Mouse (Mus musculus): ENCODE results near the gene Six3.

Six3 gene

DNA sequence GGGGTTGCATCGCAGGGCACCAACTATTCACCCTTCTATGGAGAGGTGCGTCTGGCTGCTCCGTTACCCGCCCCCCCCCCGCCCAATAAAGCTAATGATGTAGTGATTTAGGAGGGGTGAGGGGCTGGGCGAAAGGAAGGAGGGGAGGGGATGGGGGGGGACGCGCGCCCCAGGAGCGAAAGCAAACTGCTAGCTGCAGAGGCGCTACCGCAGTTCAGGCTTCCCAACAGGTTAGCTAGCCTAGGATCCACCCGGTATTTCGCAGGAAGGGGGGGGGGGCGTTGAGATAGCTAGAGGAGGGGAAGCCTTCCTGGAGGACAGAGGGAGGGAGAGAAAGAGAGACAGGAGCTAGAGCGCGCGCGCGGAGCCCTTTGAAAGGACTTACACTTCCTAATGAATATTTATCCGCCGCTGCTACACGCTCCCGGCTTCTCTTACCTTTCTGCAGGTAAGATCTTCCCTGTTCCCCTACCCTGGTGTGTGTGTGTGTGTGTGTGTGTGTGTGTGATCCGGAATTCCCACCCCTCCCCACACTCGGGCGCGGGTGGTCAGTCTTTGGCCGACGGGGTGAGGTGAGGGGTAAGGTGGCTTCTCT is at the start of gene Six3:
Six3 (plus strand) TSS at position 343 of the 595 bp plus-strand sequence.
- CTCF ChIA-PET, result interaction anchor here in 2 of 4 experiments (0.6 to 1.0 kb wide), 2 partner anchors 12 to 261 kb away, joined by 3 read pairs; no protein-coding TSS in a partner anchor
- POLR2A ChIA-PET, result interaction anchor here in 2 of 4 experiments (0.7 to 1.4 kb wide), 3 partner anchors 10 to 544 kb away, joined by 3 read pairs; no protein-coding TSS in a partner anchor

DNA sequence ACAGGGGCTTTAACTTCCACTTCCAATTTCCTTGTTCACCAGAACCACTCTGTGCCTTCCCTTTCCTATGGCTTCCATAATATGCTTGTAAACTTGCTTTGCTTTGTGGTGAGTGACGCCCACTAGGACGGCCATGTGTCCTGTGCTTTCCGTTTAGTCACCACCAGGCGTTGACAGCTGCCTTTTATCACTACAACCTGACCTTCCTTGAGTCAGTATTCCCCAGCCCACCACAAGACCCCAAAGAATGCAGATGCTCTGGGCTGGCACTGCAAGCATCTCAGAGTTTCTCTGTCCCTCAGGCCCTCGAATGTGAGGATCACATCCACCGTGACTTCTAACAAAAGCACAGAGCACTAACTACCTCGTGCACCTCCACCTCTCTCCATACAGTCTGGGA is 49.3 kb upstream of the Six3 start:
- CTCF ChIA-PET, result interaction anchor here in 2 of 4 experiments (0.6 to 0.7 kb wide), 3 partner anchors 20 to 94 kb away, joined by 4 to 7 read pairs (median 6); no protein-coding TSS in a partner anchor
- POLR2A ChIA-PET, result interaction anchor here in 2 of 4 experiments (0.7 kb wide), 2 partner anchors 474 to 1385 kb away, joined by 4 to 5 read pairs; partner anchors contain the start of gene Camkmt (in 1 of the 2)

DNA sequence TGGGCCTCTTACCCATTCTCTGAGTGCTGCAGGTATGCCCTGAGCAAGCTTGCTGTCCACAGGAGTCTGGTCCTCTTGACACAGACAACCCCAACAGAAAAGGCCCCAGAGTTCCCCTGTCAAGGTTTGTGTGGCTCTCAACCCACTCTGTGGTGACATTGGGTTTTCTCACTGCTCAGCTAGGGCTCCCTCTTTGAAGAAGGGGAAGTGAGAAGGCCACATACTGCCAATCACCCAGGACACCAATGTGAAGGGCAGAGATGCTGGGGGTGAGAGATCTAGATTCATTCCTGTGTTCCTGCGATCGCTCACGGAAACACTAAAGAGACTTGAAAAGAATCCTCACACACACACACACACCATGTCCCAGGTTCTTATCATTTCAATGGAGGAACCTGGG is 39.4 kb upstream of the Six3 start:
- POLR2A ChIA-PET, result interaction anchor here in 1 of 4 experiments (1.1 kb wide), 1 partner anchor 89 kb away, joined by 6 read pairs; no protein-coding TSS in a partner anchor
- CTCF ChIA-PET, result no interaction called here

DNA sequence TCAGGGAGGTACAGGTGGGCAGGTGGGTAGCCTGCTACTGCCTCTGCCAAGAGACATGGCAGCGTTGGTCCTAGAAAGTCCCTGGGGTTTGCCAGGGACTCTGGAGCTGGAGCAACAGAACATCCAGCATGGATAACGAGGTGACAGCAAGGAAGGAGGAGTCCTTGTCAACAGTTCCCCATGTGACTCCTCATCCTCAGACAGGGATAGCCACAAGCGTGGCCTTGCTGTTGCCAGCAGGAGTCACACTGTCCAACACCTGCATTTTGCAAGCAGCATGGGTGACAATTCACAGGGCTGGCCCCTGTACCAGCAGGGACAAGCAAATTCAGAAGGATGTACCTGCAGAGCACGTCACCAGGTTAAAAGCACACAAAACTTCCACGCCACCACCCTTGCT is 35.1 kb upstream of the Six3 start:
- CTCF ChIA-PET, result no interaction called here
- POLR2A ChIA-PET, result no interaction called here

DNA sequence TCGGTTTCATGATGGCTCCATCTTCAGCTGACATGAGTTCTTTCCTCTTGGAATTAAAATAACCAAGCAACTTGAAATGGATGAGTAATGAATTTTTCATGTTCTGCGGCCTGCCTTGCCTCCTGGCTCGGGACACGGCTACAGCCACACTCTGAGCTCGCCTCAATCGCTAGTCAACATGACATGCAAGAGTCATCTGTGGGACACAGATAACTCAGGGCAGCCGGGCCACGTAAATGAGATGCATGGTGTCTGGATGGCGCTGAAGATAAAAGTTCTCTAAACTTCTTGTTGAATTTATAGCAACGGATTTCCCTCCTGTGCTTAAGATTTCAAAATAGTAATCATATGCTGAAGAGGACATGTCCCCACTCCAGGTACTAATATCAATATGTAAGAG is 34.1 kb upstream of the Six3 start:
- CTCF ChIA-PET, result interaction anchor here in 2 of 4 experiments (0.6 to 1.2 kb wide), 2 partner anchors 486 to 742 kb away, joined by 3 read pairs; no protein-coding TSS in a partner anchor
- POLR2A ChIA-PET, result no interaction called here

DNA sequence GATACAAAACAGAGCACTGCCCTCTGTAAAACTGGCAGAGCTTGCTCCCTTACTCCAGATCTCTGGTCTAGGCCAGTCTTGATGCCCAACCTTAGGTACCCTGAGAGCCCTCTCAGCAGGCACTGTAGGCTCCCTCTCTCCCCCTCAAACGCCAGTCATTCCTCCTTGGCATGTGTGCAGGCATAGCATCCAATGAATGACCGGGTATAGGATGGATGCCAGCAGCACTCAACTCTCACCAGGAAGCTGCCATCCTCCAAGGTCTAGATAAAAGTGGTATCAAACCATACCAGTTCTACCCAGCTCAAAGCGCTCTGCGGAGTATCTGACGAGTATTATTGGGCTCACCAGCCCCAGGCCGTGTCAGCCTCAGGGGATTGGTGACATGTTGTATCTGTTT is 33.2 kb upstream of the Six3 start:
- POLR2A ChIA-PET, result no interaction called here
- CTCF ChIA-PET, result interaction anchor here in 1 of 4 experiments (1.2 kb wide), 1 partner anchor 743 kb away, joined by 3 read pairs; no protein-coding TSS in a partner anchor

DNA sequence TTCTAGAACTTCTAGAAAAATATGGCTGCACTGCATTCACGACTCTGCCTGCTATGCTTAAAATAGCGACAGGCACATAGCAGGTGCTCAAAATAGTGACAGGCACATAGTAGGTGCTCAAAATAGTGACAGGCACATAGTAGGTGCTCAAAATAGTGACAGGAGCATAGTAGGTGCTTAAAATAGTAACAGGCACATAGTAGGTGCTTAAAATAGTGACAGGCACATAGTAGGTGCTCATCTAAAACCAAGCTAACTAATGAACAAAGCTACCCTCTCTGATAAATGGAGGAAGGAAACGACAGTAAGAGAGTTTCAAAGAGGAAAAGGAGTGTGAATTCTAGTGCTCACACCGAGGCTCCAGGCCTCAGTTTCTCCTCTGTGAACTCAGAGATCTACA is 29.2 kb upstream of the Six3 start:
- CTCF ChIA-PET, result interaction anchor here in 2 of 4 experiments (0.6 kb wide), 2 partner anchors 20 to 49 kb away, joined by 5 to 6 read pairs; no protein-coding TSS in a partner anchor
- POLR2A ChIA-PET, result no interaction called here

DNA sequence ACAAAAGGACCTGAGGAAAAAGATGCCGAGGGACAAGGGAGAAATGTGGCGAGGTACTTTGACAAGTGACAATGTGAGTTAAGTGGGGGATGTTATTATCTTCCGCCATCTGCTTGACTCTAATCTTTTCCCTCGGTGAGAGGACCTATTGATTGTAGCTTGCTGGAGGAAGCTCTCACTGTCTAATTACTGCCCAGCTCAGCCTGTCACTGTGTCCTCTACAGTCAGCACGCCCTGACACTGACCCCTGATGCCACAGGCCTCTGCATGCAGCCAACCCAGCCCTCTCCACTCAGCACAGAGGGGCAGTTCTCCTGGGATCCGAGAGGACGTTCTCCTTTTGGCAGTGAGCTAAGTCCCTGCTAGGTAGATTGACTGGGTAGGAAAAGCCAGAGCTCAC is 28.8 kb upstream of the Six3 start:
- CTCF ChIA-PET, result interaction anchor here in 2 of 4 experiments (0.6 kb wide), 2 partner anchors 21 to 49 kb away, joined by 5 to 6 read pairs; no protein-coding TSS in a partner anchor
- POLR2A ChIA-PET, result interaction anchor here in 1 of 4 experiments (1.2 kb wide), 1 partner anchor 483 kb away, joined by 3 read pairs; no protein-coding TSS in a partner anchor

DNA sequence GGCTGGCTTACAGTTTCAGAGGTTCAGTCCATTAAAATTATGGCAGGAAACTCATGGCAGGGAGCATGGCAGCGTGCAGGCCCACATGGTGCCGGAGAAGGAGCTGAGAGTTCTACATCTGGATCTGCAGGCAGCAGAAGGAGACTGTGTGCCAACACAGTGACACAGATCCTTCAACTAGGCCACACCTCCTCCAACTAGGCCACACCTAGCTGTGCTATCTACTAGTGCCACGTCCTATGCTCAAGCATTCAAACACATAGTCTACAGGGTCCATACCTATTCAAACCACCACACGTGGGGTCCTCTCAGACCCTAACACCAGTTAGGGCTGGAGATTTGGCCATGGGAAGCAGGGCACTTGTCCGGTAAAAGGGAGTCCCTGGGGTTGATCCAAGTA is 27.6 kb upstream of the Six3 start:
- POLR2A ChIA-PET, result interaction anchor here in 2 of 4 experiments (0.6 to 1.2 kb wide), 2 partner anchors 484 to 696 kb away, joined by 3 read pairs; no protein-coding TSS in a partner anchor
- CTCF ChIA-PET, result no interaction called here

DNA sequence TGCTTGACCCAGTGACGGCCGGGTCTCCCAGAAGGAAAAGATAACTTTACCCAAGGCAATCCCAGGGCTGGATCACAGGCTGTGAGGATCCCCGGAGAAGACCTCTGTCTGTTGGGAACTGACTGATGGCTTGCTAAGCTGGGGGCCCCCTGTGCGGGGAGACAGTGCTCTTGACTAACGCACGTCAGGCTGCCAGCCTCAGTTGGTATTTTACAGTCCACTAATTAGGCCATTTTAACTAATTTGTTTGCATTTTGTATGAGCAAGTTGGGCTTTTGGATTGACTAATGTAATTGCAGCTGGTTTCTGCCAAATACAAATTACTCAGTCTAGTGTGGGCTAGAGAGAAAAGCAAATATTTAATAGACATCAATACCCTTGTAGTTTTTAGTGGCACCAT is 21.4 kb upstream of the Six3 start:
- ChIA-PET CTCF (no interaction called here), POLR2A (interaction anchor here in 1 of 4 experiments (0.7 kb wide), 1 partner anchor 53 kb away, joined by 3 read pairs; no protein-coding TSS in a partner anchor)

DNA sequence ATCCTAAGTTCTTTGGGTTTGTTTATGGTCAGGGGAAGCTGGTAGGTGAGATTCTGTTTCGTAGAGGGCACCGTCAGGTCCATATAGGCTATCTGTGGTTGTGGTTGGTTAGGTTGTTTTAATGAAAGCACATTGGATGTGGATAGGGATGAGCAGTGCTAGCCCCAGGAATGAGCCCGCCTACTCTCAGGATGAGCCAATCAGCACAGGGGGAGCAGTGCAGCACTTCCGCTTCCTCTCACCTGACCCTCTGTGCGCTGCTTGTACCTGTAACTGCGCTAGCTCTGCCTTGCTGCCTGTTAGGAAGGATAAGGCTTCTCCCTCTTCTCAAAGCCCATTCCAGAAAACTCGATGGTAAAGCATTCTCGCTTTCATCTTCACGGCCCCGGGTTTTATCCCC is 17.6 kb upstream of the Six3 start:
- ChIA-PET CTCF (interaction anchor here in 1 of 4 experiments (1.4 kb wide), 1 partner anchor 406 kb away, joined by 4 read pairs; no protein-coding TSS in a partner anchor), POLR2A (interaction anchor here in 3 of 4 experiments (0.5 to 1.3 kb wide), 3 partner anchors 21 to 66 kb away, joined by 3 to 9 read pairs (median 3); no protein-coding TSS in a partner anchor)

DNA sequence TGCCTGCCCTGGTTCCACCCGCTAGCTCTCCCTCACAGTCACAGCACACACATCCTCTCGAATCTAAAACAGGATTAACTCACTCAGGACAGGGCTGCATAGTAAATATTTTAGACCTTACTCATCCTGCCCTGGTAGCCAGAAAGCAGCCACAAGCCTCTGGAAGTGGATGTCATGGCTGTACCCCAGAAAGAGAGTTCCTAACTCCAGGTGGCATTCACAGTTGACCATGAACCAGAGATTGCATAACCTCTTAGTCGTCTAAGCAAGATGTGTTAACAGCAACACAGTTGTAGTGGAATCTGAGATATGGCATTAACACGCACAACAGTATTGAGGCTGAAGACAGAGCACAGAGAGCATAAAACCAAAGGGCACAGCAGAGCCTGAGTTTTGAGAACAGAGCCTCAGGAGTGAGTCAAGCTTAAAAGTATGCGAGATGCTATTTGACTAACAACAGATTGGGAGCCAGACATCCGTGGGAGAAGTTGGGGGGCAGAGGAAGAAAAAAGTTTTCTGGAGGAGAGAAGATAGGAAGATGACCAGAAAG is 17.0 kb upstream of the Six3 start:
- ChIA-PET CTCF (interaction anchor here in 2 of 4 experiments (0.6 to 1.4 kb wide), 3 partner anchors 37 to 1314 kb away, joined by 3 to 7 read pairs (median 4); no protein-coding TSS in a partner anchor), POLR2A (interaction anchor here in 3 of 4 experiments (0.5 to 1.3 kb wide), 3 partner anchors 21 to 66 kb away, joined by 3 to 9 read pairs (median 3); no protein-coding TSS in a partner anchor)

DNA sequence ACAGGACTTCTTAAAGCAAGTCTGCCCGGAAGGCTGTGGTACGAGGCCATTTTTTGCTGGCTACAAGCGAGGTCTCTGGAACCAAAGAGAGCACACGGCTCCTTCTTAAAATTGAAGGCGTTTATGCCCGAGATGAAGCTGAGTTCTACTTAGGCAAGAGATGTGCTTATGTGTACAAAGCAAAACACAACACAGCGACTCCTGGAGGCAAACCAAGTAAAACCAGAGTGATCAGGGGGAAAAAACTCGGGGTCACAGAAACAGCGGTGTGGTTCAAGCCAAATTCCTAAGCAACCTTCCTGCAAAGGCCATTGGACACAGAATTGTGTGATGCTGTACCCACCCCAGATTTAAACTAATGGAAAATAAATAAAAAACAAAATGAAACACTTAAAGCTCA is 13.9 kb upstream of the Six3 start:
- ChIA-PET POLR2A (no interaction called here), CTCF (interaction anchor here in 2 of 4 experiments (0.6 to 1.5 kb wide), 2 partner anchors 29 to 59 kb away, joined by 3 to 4 read pairs; no protein-coding TSS in a partner anchor)

DNA sequence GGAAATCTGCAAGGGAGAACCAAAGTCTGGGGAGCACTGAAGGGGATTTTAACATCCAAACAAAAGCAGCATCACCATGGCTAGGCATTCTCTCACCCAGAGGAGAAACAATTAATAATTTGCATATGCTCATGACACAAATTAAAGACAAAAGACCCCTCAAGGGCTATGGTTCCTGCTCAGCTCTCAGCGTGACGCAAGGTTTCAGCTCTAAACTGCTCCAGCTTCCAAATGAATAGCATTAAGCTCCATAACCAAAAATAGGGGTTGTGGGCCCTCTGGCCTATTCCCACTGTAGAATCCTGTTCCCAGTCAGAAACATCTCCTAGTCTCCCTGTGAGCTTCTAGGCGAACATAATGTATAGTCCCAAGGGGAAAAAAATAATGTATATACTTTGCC is 6.9 kb upstream of the Six3 start:
- POLR2A ChIA-PET, result interaction anchor here in 1 of 4 experiments (0.6 kb wide), 1 partner anchor 146 kb away, joined by 4 read pairs; no protein-coding TSS in a partner anchor

DNA sequence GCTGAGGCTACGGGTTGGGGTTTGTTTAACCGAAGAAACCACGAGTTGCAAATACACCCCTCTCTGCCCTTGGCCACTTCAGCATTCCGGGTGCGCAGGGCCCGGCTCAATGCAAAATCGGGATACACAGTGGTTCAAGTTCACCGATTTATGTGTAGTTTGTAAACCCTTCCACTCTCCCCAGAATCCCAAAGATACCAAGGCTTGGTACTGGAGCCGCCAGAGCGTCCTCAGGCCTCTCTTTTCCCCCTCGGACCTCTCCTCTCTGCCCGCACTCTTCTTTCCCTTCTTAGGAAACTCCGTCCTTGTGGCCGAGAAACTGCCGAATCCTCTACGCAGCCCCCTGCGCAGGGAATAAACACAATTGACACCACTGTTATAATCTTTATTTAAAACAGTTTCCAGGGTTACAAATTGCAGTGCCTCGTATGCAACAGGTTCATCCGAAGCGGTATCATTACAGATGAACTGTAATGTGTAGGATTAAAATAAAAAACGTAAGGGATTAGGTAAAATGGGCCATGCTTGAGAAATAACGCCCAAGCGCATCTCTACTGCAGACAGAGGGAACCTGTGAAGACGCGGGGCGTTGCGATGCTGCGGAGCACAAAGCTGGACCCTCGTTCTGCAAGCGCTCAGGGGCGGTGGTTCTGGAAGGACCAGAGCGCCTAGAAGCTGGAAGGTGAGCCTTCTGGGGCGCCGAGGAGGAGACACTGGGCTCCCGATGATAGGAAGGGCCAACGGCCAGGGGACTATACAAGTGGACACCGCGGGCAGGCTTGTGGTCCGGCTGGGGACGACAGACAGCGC is 5.6 kb upstream of the Six3 start:
- POLR2A ChIA-PET, result interaction anchor here in 2 of 4 experiments (0.6 to 2.2 kb wide), 6 partner anchors 9 to 122 kb away, joined by 3 to 7 read pairs (median 4); no protein-coding TSS in a partner anchor
- CTCF ChIA-PET, result interaction anchor here in 2 of 4 experiments (0.5 to 0.9 kb wide), 4 partner anchors 23 to 966 kb away, joined by 3 to 4 read pairs (median 4); no protein-coding TSS in a partner anchor

More for the DNA sequence above, 6.9 kb upstream of the Six3 start:
- CTCF ChIA-PET, result interaction anchor here in 2 of 4 experiments (0.6 to 0.9 kb wide), 2 partner anchors 25 to 27 kb away, joined by 3 read pairs; no protein-coding TSS in a partner anchor

DNA sequence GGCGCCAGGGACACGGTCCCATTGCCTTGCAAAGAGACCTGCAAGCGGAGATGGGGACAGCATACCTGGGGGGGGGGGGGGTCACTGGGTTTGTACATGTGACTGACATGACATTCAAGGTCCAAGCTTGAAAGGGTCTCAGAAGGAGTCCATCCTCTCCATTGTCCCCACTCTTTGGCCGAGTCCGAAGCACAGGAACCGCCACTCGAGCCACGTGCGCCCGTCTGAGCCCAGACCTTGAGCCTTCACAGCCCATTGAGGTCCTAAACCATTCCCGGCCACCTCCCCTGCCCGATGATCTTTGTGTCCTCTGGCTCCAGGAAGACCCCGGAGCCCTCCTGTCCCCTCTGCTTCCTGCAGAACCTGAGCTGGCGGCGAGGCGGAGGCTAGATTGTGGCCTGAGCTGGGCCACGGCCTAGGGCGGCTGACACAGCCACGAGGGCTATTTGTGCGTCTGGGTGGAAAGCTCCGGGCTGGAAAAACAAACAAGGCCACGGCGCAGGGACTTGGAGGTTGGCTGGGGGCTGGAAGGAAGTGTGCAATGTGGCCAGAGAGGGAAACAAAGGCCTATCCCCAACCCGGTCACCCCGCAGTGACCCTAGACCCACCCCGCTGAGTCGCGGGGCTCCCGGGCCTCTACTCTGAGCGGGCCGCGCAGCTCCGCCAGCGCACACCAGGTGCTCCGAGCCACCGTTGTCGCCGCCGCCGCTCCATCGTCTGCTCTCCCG is 4.9 kb upstream of the Six3 start:
- CTCF ChIA-PET, result interaction anchor here in 3 of 4 experiments (0.6 to 0.9 kb wide), 5 partner anchors 22 to 967 kb away, joined by 3 to 14 read pairs (median 3); no protein-coding TSS in a partner anchor
- POLR2A ChIA-PET, result interaction anchor here in 3 of 4 experiments (0.6 to 2.2 kb wide), 8 partner anchors 8 to 743 kb away, joined by 3 to 7 read pairs (median 4); no protein-coding TSS in a partner anchor

DNA sequence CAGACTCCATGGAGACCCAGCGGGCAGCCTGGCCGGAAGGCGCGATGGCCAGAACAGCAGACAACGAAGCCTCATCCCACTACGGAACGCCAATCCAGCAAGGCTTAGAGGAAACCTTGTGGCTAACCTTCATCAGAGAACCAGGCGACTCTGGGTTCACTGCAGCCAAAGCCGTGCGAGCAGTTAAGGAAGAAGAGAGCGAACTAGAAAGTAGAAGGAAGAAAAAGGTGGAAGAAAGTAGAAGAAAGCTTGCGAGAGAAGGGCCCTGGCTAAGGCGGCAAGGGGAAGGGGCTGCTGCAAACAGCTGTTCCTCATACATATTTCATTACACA is 4.3 kb upstream of the Six3 start:
- ChIA-PET CTCF (interaction anchor here in 2 of 4 experiments (0.7 to 0.8 kb wide), 2 partner anchors 25 to 718 kb away, joined by 3 to 14 read pairs; no protein-coding TSS in a partner anchor), POLR2A (interaction anchor here in 3 of 4 experiments (0.6 to 2.2 kb wide), 5 partner anchors 8 to 494 kb away, joined by 3 to 7 read pairs (median 4); no protein-coding TSS in a partner anchor)

All from embryonic stem cell, embryonic (primary cell).